Mouse (Mus musculus): Measurements from ENCODE around the gene Smap2. TPM values are rescaled to one million over a fixed set of nuclear protein-coding genes. Genes with fewer than 3 reads are reported as not detected.

Gene Smap2
- polyA plus RNA-seq, 1 experiment from 2014 or later, result 19.2 TPM

- 63% methylated on average over 3 of the region's 3 CpGs for WGBS
- no peaks in the 10 kb centered on the region for H3K9me3 ChIP-seq (ENCODE audit: low read depth, low read length)
- DNase-seq, result no peak
- no peaks in the 10 kb centered on the region for H3K4me1 ChIP-seq (ENCODE audit: insufficient read depth)
- no peak overlapping the region for H3K4me3 ChIP-seq (ENCODE audit: low read depth, low read length)
- no peak overlapping the region for H3K4me2 ChIP-seq
- TF ChIP-seq CTCF (IDR thresholded peaks at IDR 0.05; ENCODE audit: low read depth), result no peak
- no peak overlapping the region for H3K9ac ChIP-seq
- no peaks in the 10 kb centered on the region; the same call in 1 of the 2 replicates for H3K36me3 ChIP-seq (ENCODE audit: insufficient read depth)
- ATAC-seq (ENCODE audit: insufficient read depth), result no peak
- no peak overlapping the region for H3K27ac ChIP-seq (ENCODE audit: low read depth)
- no peaks in the 10 kb centered on the region for H3K27me3 ChIP-seq (ENCODE audit: insufficient read depth, low read length)
These were observed 82.0 kb downstream of the Smap2 start for GRCm38 (mm10) chr4:120935006-120935405.

GRCm38 (mm10) chr4:120930736-120931135, 86.3 kb downstream of the Smap2 start:
- TF ChIP-seq CTCF (IDR thresholded peaks at IDR 0.05; ENCODE audit: low read depth), result no peak
- Histone ChIP-seq H3K9ac (no peak overlapping the region), H3K4me3 (ENCODE audit: low read depth, low read length) (no peak overlapping the region), H3K27ac (ENCODE audit: low read depth) (no peak overlapping the region), H3K4me1 (ENCODE audit: insufficient read depth) (no peaks in the 10 kb centered on the region), H3K4me2 (no peak overlapping the region), H3K9me3 (ENCODE audit: low read depth, low read length) (no peaks in the 10 kb centered on the region), H3K36me3 (ENCODE audit: insufficient read depth) (no peaks in the 10 kb centered on the region; the same call in 1 of the 2 replicates), H3K27me3 (ENCODE audit: insufficient read depth, low read length) (no peaks in the 10 kb centered on the region)
- 93% methylated on average over 18 of the region's 18 CpGs for WGBS
- DNase-seq (no peak), ATAC-seq (ENCODE audit: insufficient read depth) (no peak)

GRCm38 (mm10) chr4:120928686-120929085, 88.4 kb downstream of the Smap2 start:
- H3K27me3 ChIP-seq (ENCODE audit: insufficient read depth, low read length), result no peaks in the 10 kb centered on the region
- H3K9me3 ChIP-seq (ENCODE audit: low read depth, low read length), result no peaks in the 10 kb centered on the region
- no peaks in the 10 kb centered on the region; the same call in 1 of the 2 replicates for H3K36me3 ChIP-seq (ENCODE audit: insufficient read depth)
- WGBS, result 81% methylated on average over 3 of the region's 3 CpGs
- no peak for TF ChIP-seq CTCF (IDR thresholded peaks at IDR 0.05; ENCODE audit: low read depth)
- H3K9ac ChIP-seq, result no peak overlapping the region
- no peak for DNase-seq
- H3K4me2 ChIP-seq, result no peak overlapping the region
- H3K4me1 ChIP-seq (ENCODE audit: insufficient read depth), result no peaks in the 10 kb centered on the region; the same call in 1 of the 2 replicates
- no peak overlapping the region for H3K4me3 ChIP-seq (ENCODE audit: low read depth, low read length)
- ATAC-seq (ENCODE audit: insufficient read depth), result no peak
- no peak overlapping the region for H3K27ac ChIP-seq (ENCODE audit: low read depth)

- Histone ChIP-seq H3K9me3 (ENCODE audit: low read depth, low read length) (no peaks in the 10 kb centered on the region), H3K36me3 (ENCODE audit: insufficient read depth) (peaks cover 24% of the 10 kb centered on the region), H3K27me3 (ENCODE audit: insufficient read depth, low read length) (no peaks in the 10 kb centered on the region), H3K9ac (peak overlapping the region; percentile 74), H3K4me3 (ENCODE audit: low read depth, low read length) (peak overlapping the region; percentile 73), H3K4me1 (ENCODE audit: insufficient read depth) (no peaks in the 10 kb centered on the region; the same call in 1 of the 2 replicates), H3K4me2 (peak overlapping the region; percentile 71), H3K27ac (ENCODE audit: low read depth) (peak overlapping the region; percentile 85; the same call in 1 of the 2 replicates)
- 23% methylated on average over 3 of the region's 3 CpGs for WGBS
- peak; percentile 54 for ATAC-seq (ENCODE audit: insufficient read depth)
- DNase-seq, result peak; percentile 46
- TF ChIP-seq CTCF (IDR thresholded peaks at IDR 0.05; ENCODE audit: low read depth), result 0 out of 2 replicates have a peak, but pooled peaks have one; percentile 10
These were observed 91.7 kb downstream of the Smap2 start for GRCm38 (mm10) chr4:120925386-120925785.

GRCm38 (mm10) chr4:120924554-120925299, 92.3 kb downstream of the Smap2 start, which contains the start of gene Exo5:
Gene Exo5, minus strand, starts transcription at chr4:120925017.
- peak; percentile 100 for ATAC-seq (ENCODE audit: insufficient read depth)
- Histone ChIP-seq H3K9ac (peak within 1 kb of the TSS; percentile 74), H3K4me1 (ENCODE audit: insufficient read depth) (no peaks in the 10 kb centered on the region; the same call in 1 of the 2 replicates), H3K36me3 (ENCODE audit: insufficient read depth) (peaks cover 30% of the 10 kb centered on the region), H3K27ac (ENCODE audit: low read depth) (peak within 1 kb of the TSS; percentile 85), H3K4me2 (peak within 1 kb of the TSS; percentile 71), H3K27me3 (ENCODE audit: insufficient read depth, low read length) (no peaks in the 10 kb centered on the region), H3K4me3 (ENCODE audit: low read depth, low read length) (peak within 1 kb of the TSS; percentile 73), H3K9me3 (ENCODE audit: low read depth, low read length) (no peaks in the 10 kb centered on the region)
- under 1% methylated on average over 33 of the region's 33 CpGs for WGBS
- DNase-seq, result peak; percentile 95
- TF ChIP-seq CTCF (IDR thresholded peaks at IDR 0.05; ENCODE audit: low read depth), result no peak

GRCm38 (mm10) chr4:120921461-120921860, 95.6 kb downstream of the Smap2 start:
- no peak overlapping the region for H3K9ac ChIP-seq
- H3K9me3 ChIP-seq (ENCODE audit: low read depth, low read length), result no peaks in the 10 kb centered on the region
- H3K27me3 ChIP-seq (ENCODE audit: insufficient read depth, low read length), result no peaks in the 10 kb centered on the region
- H3K27ac ChIP-seq (ENCODE audit: low read depth), result no peak overlapping the region
- H3K4me2 ChIP-seq, result no peak overlapping the region
- no peak for TF ChIP-seq CTCF (IDR thresholded peaks at IDR 0.05; ENCODE audit: low read depth)
- no peak overlapping the region for H3K4me3 ChIP-seq (ENCODE audit: low read depth, low read length)
- H3K4me1 ChIP-seq (ENCODE audit: insufficient read depth), result no peaks in the 10 kb centered on the region; the same call in 1 of the 2 replicates
- DNase-seq (no peak), ATAC-seq (ENCODE audit: insufficient read depth) (no peak)
- 93% methylated on average over 8 of the region's 8 CpGs for WGBS
- peaks cover 31% of the 10 kb centered on the region for H3K36me3 ChIP-seq (ENCODE audit: insufficient read depth)

Small RNA genes lying within 50 kb of the gene (microRNA-seq; reads per million reads assigned to microRNA genes)
- not detected for gene Mir7015 (ENCODE audit: borderline number of aligned reads)

Other genes with a start within 250 kb of the Smap2 start
- gene Nfyc, start 185.7 kb downstream of the Smap2 start, polyA plus RNA-seq (2014; fragmentation: Nextera tagmentation; extraction: Ambion mirVana), result 113 and 114 TPM in 2 replicates
- 0.70 and 1.1 TPM in 2 replicates for gene Rims3, start 162.4 kb downstream of the Smap2 start, polyA plus RNA-seq (2014; fragmentation: Nextera tagmentation; extraction: Ambion mirVana)
- gene Exo5, start 92.2 kb downstream of the Smap2 start, polyA plus RNA-seq (2014; fragmentation: Nextera tagmentation; extraction: Ambion mirVana), result 24.3 and 25.1 TPM in 2 replicates
- 7.8 and 9.4 TPM in 2 replicates for gene Zfp69, start 65.5 kb downstream of the Smap2 start, polyA plus RNA-seq (2014; fragmentation: Nextera tagmentation; extraction: Ambion mirVana)
- gene Col9a2, start 22.1 kb upstream of the Smap2 start, polyA plus RNA-seq (2014; fragmentation: Nextera tagmentation; extraction: Ambion mirVana), result 8.2 and 9.3 TPM in 2 replicates
- 27.1 and 29.2 TPM in 2 replicates for gene Zmpste24, start 81.0 kb upstream of the Smap2 start, polyA plus RNA-seq (2014; fragmentation: Nextera tagmentation; extraction: Ambion mirVana)
- not detected in 2 replicates for gene Tmco2, start 92.0 kb upstream of the Smap2 start, polyA plus RNA-seq (2014; fragmentation: Nextera tagmentation; extraction: Ambion mirVana)
- gene Rlf, start 197.8 kb upstream of the Smap2 start, polyA plus RNA-seq (2014; fragmentation: Nextera tagmentation; extraction: Ambion mirVana), result 23.2 and 24.6 TPM in 2 replicates

All from lung, embryonic 14.5 days (tissue).